ENCODE assay signal across 8 mouse cellular contexts in the genomic region with DNA sequence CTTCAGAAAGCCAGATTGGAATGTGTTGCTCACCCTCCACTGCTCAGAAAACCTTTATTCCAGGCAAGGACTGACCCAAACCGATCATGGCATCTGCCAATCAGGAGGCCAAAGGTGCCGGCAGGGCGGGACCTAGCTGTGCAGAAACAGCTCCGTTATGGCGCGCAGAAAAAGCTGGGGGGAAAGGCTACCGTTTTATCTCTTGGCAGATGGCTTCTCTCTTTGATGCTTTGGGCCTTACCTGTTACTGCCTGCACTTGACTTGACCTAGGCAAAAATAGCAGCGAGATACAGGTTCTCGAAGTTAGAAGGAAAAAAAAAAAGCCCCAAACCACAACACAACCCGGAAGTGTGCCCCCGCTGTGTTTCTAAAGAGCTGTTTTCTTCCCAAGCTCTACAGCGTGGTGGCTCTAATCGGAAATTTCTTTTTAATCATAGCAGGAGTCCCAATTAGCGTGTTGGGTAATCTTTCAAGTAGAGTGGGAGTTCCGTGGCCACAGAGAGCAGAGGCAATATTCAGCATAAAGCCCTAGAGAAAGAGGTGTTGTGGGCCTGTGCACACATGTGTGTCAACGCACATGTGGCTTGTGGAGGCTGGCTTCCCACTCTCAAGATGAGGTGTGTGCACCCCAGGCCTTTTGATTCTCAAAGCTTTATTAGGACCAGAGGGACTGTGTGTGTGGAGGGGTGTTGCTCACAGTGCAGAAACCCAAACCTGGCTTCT.
A peak's percentile ranks its signal among the peaks of the same experiment; 100 is the strongest.
DNase-seq lines count a peak whose midpoint lies in the region; ATAC-seq lines count a peak whose summit lies in the region.

No protein-coding gene starts in this region.

- WGBS in lung, embryonic 15.5 days, result 13% methylated on average over 16 of the region's 16 CpGs
- WGBS in hindbrain, embryonic 16.5 days, result 7% methylated on average over 16 of the region's 16 CpGs
- WGBS in liver, embryonic 15.5 days (ENCODE audit: insufficient replicate concordance), result 6% methylated on average over 16 of the region's 16 CpGs

- 0 out of 2 replicates have a peak, but pooled peaks have one; percentile 36 for ATAC-seq in lung, embryonic 15.5 days (ENCODE audit: borderline replicate concordance, extremely low read depth, low FRiP score, low TSS enrichment)
- ATAC-seq in hindbrain, embryonic 16.5 days, result 0 out of 2 replicates have a peak, but pooled peaks have one; percentile 15
- ATAC-seq in liver, embryonic 15.5 days (ENCODE audit: insufficient read depth), result peak; percentile 71; the same call in 1 of the 2 replicates
- no peak for ATAC-seq in frontal cortex, adult (ENCODE audit: low TSS enrichment)

- no peak overlapping the region for H3K27ac ChIP-seq in lung, embryonic 15.5 days
- H3K27ac ChIP-seq in hindbrain, embryonic 16.5 days (ENCODE audit: low read depth, low read length), result 0 out of 2 replicates have a peak overlapping the region, but pooled peaks have one; percentile 29
- peak overlapping the region; percentile 57 for H3K27ac ChIP-seq in liver, embryonic 15.5 days (replicated peaks)

- H3K4me2 ChIP-seq in lung, embryonic 15.5 days, result peak overlapping the region; percentile 55
- peak overlapping the region; percentile 44 for H3K4me2 ChIP-seq in hindbrain, embryonic 16.5 days (ENCODE audit: low read length)
- peak overlapping the region; percentile 69 for H3K4me2 ChIP-seq in liver, embryonic 15.5 days

- no peaks in the 10 kb centered on the region for H3K36me3 ChIP-seq in lung, embryonic 15.5 days
- H3K36me3 ChIP-seq in hindbrain, embryonic 16.5 days (ENCODE audit: control insufficient read depth, insufficient read depth, low read length), result no peaks in the 10 kb centered on the region
- H3K36me3 ChIP-seq in liver, embryonic 15.5 days (replicated peaks), result no peaks in the 10 kb centered on the region

- H3K9ac ChIP-seq in lung, embryonic 15.5 days, result peak overlapping the region; percentile 29; the same call in 1 of the 2 replicates
- H3K9ac ChIP-seq in hindbrain, embryonic 16.5 days (ENCODE audit: low read depth, low read length), result peak overlapping the region; percentile 45
- peak overlapping the region; percentile 32; the same call in 1 of the 2 replicates for H3K9ac ChIP-seq in liver, embryonic 15.5 days

- H3K4me3 ChIP-seq in lung, embryonic 15.5 days, result peak overlapping the region; percentile 29
- peak overlapping the region; percentile 11; the same call in 1 of the 2 replicates for H3K4me3 ChIP-seq in hindbrain, embryonic 16.5 days (ENCODE audit: low read length)
- peak overlapping the region; percentile 47 for H3K4me3 ChIP-seq in liver, embryonic 15.5 days (replicated peaks)

- no peak for DNase-seq in lung, postnatal 14 days
- peak; percentile 76 for DNase-seq in embryo, embryonic 9.5 days (ENCODE audit: extremely low spot score)
- peak; percentile 90 for DNase-seq in retina, postnatal 1 day
- no peak for DNase-seq in ovary, postnatal 10 days (ENCODE audit: low spot score)

- peaks cover 37% of the 10 kb centered on the region for H3K27me3 ChIP-seq in lung, embryonic 15.5 days
- H3K27me3 ChIP-seq in hindbrain, embryonic 16.5 days (replicated peaks; ENCODE audit: control insufficient read depth, insufficient read depth, low read length), result no peaks in the 10 kb centered on the region
- peaks cover 51% of the 10 kb centered on the region for H3K27me3 ChIP-seq in liver, embryonic 15.5 days

- no peaks in the 10 kb centered on the region for H3K9me3 ChIP-seq in lung, embryonic 15.5 days
- no peaks in the 10 kb centered on the region for H3K9me3 ChIP-seq in hindbrain, embryonic 16.5 days (ENCODE audit: control insufficient read depth, low read length)
- no peaks in the 10 kb centered on the region for H3K9me3 ChIP-seq in liver, embryonic 15.5 days (replicated peaks)

- H3K4me1 ChIP-seq in lung, embryonic 15.5 days, result peaks cover 25% of the 10 kb centered on the region
- H3K4me1 ChIP-seq in hindbrain, embryonic 16.5 days (ENCODE audit: control insufficient read depth, insufficient read depth, low read depth, low read length), result peaks cover 46% of the 10 kb centered on the region
- peaks cover 32% of the 10 kb centered on the region for H3K4me1 ChIP-seq in liver, embryonic 15.5 days (replicated peaks)

Comparison
In these comparisons a context has a peak if more than half of its experiments do, and no peak if none do; other contexts are left out.
1. DNase-seq: peak in embryo, embryonic 9.5 days (single experiment) and retina, postnatal 1 day (single experiment); none in lung, postnatal 14 days (single experiment) and ovary, postnatal 10 days (single experiment).
2. Peak in every context shown above with its lines, with median percentiles within 50 percentile points of each other: H3K4me2 ChIP-seq, H3K4me3 ChIP-seq and H3K9ac ChIP-seq.